Mouse (Mus musculus) erythroid progenitor cell, adult 5-6 weeks (primary cell): ENCODE data around the gene Vps51. TPM values are rescaled to one million over a fixed set of nuclear protein-coding genes. Genes with fewer than 3 reads are reported as not detected.
A peak's percentile ranks its signal among the peaks of the same experiment; 100 is the strongest.

ENCODE experiments used
- ATAC-seq: replicated peaks from 2 replicates; pipeline ENCODE4 v1.8.0; 2016; ENCODE audit warnings: moderate number of reproducible peaks, mild to moderate bottlenecking, moderate TSS enrichment, inconsistent platforms; ENCODE audit not compliant: poor library complexity, low FRiP score, severe bottlenecking
- total RNA-seq, 2 experiments: library from RNA; stranded (forward) in 1 of 2; stranded (reverse) in 1 of 2; fragments of 150-400 nt in 1 of 2; fragments of 186-747, 209-891 nt in 1 of 2; gene quantifications; 2 replicates each; pipeline versions ENCODE4 v1.2.3 to v1.2.4; 2015 to 2017; ENCODE audit warnings: low replicate concordance in 2 of 2

Gene Vps51
- total RNA-seq, 2 experiments from 2014 or later: 10.5 to 30.2 TPM

DNA sequence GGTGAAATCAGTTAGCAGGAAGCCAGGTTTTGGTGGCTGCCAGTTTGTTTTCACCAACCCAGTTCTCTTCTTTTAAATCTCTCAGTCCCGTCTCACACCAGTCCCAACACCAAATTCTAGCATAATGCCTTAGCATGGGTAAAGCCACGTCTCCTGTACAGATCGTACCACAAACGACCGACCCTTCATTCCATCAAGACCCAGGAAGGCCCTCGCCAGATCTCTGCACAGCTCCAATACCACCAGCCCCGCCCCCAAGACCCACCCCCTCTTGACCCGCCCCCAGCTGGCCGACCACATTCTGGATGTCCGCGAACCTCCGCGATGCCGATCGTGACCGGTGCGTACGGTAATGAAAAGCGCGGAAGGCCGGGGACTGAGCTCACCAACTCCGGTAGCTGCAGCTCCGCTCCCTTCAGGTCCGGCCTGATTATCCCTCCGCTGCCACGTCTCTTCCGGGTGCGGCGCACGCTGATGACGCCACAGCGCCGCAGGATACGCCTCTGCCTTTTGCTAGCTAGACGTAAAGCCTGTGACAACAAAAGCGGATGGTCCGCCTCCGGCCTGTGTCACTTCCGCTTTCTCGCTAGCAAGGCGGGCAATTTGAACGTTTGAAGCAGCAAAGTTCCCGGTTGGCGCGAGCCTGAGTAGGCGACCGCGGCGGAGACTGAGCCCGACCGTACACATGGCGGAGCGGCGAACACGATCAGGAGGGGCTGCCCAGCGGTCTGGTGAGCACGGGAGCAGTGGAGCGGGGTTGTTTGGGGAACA is 7.6 kb upstream of the Vps51 start, which contains the start of the genes Zfpl1 and Cdca5:
Gene Zfpl1 (minus strand): TSS at position 479 of the 771 bp plus-strand sequence.
Gene Cdca5 (plus strand): TSS at position 506 of the 771 bp plus-strand sequence.
- ATAC-seq: peak; percentile 91

DNA sequence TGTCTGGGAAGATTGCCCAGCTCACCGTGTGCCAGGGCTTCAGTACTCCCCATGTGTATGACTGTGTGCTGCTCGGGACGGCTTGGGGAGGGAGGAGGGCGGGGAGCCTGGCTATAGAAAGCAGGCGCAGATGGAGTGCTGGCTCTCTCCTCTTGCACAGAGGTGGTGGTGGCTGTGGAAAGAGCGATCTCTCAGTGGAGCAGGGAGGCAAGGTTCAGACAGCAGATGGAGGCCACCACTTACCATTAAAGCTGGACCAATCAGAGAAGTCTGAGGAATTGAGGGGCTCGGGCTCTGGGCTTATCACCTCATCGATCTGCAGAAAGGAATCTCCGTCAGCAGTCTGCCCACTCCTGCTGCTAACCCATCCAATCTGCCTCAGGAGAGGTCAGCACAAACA is 5.1 kb upstream of the Vps51 start, which contains the start of gene Gm28374:
Gene Gm28374 (minus strand): TSS at position 101 of the 400 bp plus-strand sequence.
- ATAC-seq: no peak

DNA sequence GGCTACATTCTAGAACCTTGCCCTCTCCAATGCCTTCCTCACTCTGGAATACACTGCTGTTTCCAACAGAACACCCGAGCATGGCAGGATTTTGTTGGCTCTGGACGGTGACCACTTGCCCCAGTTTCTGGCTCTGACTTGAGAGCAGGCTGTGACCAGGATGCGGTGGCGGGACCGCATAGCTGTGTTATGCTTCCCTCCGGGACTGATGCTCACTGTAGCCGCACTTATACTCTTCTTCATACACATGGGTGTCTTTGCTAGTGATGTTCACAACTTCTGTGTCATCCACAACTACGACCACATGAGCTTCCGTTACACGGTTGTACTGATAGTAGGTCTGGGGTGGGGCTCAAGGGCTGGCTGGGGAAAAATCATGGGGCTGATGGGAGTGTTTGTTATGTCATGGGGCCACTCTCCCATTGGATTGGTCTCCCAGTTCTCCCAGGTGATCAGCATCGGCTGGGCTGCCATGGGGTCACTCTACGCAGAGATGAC is 3.0 kb upstream of the Vps51 start, which contains the start of gene Tmem262:
Gene Tmem262 (plus strand): TSS at position 51 of the 498 bp plus-strand sequence.
- no peak for ATAC-seq

DNA sequence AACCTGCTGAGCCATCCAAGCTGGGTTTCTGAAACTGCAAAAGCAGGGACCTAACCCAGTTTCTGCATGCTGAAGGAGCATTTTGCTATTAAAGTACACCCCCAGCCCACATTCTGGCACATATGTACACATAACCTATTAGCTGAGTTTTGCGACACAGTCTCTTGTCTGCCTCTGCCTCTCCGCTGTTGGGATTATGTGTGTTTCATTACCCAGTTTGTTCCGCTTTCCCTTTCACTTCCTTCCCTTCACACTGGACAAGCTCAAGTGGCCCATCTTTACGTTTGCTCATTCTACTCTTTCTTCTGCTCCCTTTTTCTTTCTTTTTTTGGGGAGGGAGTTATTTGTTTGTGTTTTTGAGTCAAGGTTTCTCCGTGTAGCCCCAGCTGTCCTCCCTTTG is 3.1 kb downstream of the Vps51 start:
- no peak for ATAC-seq

DNA sequence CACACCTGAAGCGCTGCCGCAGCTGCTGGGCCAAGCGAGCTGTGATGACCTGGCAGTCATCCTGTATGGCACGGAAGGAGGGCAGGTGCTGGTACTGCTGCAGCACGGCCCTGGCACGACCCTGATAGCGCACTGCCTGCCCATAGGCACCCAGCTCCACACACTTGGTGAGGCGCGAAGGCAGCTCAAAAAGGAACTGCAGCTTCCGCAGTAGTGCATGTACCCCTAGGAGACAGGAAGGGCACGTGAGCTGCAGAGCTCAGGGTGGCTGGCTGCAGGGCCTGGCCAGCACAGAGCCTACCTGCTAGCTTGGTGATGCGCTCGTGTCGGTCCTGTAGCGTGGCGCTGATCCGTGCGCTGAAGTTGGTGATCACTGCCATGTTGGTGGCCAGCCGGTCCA is 5.8 kb downstream of the Vps51 start:
- ATAC-seq: no peak

DNA sequence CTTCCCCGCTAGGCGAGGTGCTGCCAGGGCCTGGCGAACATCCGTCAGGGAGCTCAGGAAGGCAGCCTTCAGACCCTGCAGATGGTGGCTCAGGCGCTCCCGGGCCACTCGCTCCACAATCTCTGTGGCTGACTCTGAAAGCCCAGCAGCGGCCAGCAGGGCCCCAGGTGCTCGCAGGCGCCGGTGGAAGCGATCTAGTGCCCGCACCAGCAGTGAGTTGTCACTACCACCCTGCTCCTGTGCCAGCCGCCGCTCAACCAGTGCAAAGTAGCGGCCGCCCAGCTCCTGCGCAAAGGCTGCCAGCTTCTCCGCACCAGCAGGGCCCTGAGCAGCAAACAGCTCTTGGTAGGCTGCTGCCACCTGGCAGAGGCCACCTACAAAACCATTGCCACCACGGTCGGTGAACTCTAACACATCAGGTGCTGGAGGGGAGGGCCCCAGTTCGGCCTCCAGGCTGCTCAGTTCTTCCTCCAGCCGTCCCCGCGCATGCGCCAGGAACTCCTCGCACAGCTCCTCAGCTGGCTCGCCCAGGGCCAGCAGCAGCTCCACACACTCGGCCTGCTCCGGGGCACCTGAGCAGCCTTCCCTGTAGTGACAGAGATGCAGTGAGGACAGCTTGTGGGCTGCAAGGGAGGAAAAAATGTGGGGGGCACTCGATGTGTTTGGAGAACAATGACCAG is 6.3 kb downstream of the Vps51 start:
- ATAC-seq: no peak

DNA sequence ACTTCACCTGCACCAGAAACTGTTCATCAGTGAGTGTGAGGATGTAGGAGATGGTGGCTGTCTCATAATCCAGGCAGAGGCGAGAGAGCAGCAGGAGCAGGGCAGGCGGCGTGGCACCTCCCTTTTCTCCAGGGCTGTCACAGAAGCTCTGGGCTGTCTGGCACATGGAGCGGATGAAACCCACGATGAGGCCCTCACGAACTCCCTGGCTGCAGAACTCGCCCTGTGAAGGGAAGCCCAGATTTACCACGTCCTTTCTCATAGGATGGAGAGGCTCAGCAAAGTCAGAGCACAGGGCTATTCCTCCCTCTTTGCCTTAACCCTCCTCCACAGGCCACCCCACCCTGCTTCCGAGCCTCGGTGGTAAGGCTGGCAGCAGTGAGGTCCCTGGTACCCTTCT is 7.2 kb downstream of the Vps51 start:
- no peak for ATAC-seq

DNA sequence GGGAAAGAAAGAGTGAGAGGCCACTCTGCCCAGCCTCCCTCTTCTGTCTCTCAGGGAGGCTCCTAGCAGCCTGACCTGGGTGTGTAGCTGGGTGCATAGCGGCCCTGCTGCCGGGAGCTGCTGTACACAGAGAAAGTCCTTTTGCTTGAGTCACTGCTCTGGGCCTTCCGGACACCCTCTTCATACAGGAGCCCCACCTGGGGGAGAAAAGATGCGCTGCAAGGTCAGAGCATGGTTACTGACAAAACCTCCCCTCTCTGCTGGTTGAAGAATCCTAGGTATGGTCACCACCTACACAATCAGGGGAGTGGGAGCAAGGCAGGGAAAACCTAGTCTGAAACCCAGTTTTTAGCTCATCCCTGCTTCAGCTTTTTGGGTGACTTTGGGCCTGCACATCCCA is 8.1 kb downstream of the Vps51 start:
- no peak for ATAC-seq

DNA sequence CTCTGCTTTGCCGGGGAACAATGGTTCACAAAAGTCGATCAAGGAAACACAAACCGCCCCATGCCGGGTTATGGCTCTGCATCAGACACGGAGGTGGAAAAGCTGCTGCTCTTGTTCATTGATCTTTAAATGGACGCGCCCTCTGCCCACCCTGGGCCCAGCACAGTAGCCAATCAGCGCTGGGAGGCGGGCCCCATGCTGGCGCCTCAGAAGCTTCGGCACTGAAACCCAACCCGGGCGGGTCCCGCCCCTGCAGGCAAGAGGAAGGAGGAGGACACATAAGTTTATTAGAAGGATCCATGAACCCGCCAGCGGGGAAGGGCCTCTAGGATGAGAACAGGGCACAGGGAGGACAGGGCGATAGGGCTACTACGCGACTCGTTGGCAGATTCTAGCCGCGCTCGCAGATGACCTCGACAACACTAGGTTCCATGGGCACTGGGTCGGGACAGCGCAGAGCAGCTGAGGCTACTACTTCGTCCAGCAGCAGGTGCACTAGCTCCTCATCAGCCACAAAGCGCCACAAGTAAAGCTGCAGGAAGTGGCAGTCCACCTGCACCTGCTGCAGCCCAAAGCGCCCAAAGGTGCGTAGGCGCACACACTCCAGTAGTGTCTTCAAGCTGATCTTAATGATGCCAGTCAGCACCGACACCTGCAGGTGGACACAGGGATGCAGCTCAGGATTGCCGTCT is 9.2 kb downstream of the Vps51 start, which contains the start of gene Tm7sf2:
Gene Tm7sf2 (minus strand): TSS at position 650 of the 692 bp plus-strand sequence.
- peak; percentile 93 for ATAC-seq

DNA sequence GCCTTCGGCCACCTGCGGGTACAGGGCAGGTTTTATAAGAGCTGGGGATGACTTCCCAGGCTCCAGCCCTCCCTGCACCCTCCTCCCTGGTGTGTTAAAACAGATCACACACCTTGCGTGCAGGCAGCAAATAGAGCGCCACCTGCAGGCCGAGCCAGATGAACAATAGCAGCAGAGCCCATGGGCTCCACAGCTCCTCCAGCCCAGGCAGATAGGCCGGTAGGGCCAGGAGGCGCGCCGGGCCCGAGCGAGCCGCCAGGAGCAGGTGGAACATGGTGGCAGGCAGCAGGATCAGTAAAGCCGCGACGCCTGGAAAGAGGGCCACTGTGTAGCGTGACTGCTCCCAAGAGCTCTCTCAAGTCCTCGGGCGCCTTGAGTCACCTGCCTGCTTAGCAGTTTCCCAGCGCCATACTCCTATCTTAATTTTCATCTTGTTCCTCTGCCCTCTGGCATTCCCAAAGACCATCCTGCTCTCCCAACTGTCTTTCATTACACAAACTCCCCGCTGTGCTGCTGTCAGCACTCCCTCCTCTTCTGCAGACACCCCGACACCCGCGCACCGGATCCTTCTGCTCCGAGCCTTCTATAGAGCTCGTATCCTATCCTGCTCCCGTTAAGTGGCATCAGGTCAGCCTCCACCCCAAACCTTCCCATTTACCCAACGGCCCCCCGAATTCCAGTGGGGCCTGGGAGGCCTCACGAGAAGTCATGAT is 9.9 kb downstream of the Vps51 start:
- peak; percentile 84 for ATAC-seq

DNA sequence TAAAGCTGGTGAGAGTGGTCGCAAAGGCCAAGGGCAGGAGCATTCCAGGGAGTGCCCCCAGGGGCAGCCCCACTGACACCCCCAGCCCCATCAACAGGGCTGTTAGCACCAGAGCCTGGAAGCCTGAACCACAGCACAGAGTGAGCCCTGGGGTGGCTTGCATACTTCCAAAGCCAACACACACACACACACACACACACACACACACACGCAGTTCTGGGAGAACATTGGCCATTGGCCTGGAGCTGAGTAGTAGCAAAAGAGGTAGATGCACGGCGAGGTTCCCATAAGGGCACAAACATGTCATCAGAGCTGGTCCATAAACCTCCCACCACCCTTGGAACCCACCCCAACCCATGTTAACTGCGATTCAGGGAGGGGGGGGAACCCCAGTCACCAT is 10.5 kb downstream of the Vps51 start:
- ATAC-seq: no peak

DNA sequence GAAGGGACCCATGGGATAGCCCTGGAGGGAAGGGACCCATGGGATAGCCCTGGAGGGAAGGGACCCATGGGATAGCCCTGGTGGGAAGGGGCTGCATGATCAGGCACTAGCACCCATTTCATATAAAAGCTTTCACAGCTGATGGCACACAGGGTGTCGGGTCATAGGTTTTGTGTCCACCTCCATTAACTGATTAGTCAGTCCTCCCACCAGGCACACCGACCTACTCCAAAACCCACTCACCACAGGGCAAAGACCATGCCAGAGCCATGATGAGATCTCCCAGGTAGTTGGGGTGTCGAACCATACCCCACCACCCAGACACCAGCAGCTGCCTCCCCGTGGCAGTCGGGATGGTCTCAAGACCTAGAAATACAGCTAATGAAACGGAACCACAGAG is 13.9 kb downstream of the Vps51 start:
- ATAC-seq: no peak

DNA sequence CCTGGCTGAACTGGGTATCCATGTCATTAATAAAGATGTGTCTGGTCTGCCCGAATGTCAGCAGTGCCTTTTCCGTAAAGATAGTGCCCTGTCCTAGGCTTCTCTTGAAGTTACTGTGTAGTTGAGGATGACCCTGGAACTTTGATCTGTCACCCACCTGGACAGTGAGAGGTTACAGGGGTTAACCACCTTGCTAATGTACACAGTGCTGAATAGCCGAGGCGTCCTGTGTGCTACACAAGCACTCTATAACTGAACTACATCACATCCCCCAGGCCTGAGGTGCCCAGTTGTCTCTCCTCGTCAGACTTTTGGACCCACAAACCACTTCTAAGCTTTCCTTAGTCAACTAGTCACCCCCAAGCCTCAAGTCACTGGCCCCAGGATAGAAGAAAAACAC is 14.6 kb downstream of the Vps51 start:
- no peak for ATAC-seq

DNA sequence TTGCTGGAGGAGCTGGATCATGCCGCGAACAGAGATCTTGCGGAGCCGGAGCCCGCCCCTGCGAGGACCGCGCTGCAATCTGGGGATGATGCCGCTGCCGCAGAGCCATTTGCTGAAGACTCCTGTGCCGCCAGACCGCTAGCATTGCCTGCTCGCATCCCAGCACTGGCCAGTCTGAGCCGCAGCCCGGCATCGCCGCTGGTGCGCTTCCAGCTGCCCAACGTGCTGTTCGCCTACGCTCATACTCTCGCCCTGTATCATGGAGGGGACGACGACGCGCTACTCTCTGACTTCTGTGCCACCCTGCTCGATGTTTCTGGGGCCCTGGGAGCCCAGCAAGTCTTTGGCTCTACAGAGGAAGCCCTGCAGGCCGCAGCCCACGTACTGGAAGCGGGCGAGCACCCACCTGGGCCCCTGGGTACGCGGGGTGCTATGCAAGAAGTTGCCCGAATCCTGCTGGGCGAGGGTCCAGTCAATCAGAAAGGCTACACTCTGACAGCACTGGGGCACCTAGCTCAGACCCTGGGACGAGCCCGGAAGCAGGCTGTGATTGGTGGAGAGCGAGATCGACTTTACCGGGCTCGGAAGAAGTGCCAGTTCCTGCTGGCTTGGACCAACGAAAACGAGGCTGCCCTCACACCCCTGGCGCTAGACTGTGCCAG is 15.3 kb downstream of the Vps51 start:
- ATAC-seq: 0 out of 2 replicates have a peak, but pooled peaks have one; percentile 4

DNA sequence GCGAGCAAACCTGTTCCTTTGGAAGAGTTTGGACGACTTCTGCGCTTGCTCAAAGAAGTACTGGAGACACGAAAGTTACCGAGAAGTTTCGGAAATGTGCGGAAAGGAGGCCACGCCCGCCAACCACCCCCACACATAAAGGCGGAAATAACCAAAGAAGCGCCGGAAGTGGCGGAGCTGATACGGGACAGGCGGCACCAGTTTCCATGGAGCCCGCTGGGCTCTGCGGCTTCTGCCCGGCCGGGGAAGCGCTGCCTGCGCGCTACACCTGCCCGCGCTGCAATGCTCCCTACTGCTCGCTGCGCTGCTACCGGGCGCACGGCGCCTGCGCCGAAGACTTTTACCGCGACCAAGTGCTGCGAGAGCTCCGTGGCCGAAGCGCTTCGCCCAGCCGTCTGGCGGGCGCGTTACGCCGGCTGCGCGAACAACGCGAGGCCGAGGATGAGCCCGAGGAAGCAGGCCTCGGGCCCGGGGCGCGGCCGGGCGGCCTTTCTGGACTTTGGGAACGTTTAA is 16.0 kb downstream of the Vps51 start, which contains the start of gene Znhit2:
Gene Znhit2 (plus strand): TSS at position 172 of the 513 bp plus-strand sequence.
- ATAC-seq: peak; percentile 85

DNA sequence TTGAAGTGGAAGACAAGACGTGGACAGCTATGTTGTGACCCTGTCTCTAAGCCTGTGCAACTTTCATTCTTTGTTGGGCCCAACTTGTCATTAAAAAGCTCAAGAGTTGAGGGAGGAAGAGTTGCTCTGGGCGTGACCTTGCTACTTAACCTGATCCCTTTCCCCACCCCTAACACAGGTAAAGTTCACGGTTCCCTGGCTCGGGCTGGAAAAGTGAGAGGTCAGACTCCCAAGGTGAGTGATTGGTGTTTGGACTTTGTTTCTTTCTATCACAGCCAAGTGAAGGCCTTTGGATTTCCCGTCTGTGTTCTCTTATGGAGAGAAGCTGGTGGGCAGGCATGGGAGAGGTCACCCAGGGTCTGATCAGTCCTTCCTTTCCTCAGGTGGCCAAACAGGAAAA is 18.1 kb downstream of the Vps51 start:
- ATAC-seq: no peak

DNA sequence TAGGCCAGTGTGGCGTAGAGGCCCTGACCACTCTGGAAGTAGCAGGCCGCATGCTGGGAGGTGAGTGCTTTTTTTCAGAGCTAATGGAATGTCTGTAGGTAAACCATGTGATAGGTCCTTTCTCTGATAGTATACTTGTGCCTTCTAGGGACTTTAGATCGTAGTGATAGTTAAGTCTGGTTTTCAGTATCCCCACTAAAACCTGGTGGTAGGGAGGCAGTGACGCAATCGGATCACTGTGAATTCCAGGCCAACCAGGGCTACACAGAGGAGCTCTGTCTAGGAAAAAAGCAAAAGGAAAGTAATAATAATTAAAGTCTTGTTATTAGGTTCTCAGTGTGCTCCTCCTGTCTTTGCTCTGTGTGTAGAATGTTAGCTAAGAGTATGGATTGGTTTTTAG is 18.5 kb downstream of the Vps51 start:
- ATAC-seq: no peak

DNA sequence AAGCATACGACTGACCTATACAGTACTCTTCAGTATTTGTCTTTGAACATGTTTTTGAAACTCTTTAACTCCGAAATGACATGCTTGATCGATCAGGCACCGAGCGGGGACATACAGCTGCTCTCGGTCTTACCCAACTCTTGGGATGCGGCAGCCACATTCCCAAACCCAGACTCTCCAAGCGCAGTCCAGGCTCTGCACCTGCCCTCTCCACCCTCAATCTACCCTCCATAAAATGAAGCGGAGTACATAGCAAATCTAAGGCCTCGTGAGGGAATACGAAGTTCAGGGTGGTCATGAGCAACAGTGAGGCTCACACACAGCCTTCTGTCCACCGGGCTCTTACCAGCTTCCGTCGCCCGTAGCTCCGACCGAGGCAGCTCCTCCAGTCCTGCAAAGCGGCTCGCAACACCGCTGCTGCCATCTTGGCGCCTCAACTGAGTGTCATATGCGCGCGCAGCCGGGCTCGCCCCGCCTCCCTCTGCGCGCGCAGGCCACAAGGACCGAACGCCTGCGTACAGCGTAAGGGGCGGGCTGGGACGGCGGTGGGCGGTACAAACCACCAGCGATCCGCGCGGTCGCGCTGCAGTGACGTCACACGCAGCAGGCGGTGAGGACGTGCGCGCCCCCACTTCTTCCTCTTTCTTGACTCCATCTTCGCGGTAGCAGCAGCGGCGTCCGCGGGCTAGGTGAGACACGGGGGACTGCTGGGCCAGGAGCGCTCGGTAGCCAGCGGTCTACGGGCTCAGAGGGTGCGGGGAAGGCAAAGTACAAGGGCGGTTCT is 19.5 kb downstream of the Vps51 start, which contains the start of the genes Mrpl49 and Fau:
Gene Mrpl49 (minus strand): TSS at position 473 of the 784 bp plus-strand sequence.
Gene Fau (plus strand): TSS at position 532 of the 784 bp plus-strand sequence.
- peak; percentile 81 for ATAC-seq
